Mouse (Mus musculus) midbrain, postnatal 0 days (tissue): ENCODE results near the gene Dgkh. TPM values are rescaled to one million over a fixed set of nuclear protein-coding genes. Genes with fewer than 3 reads are reported as not detected.

Experiments used
- ATAC-seq: fragments of 200-750 bp; cut with Nextera tagmentation; 2 replicates; pipeline ENCODE4 v1.8.0; 2017; ENCODE audit warnings: moderate number of reproducible peaks, mild to moderate bottlenecking, moderate TSS enrichment, moderate library complexity; ENCODE audit not compliant: low FRiP score
- DNase-seq: peaks from one replicate; pipeline ENCODE4 v3.0.0-alpha.2; 2015; ENCODE audit warnings: low spot score
- H3K27ac ChIP-seq: fragments of 300-500 bp; sonication (generic); 2 replicates; pipeline ENCODE4 v1.5.1; 2014; ENCODE audit warnings: low read depth, mild to moderate bottlenecking, low read length, mixed read lengths
- H3K27me3 ChIP-seq: fragments of 300-500 bp; sonication (generic); 2 replicates; pipeline ENCODE4 v1.6.1; 2014; ENCODE audit warnings: low read length, control low read depth, mixed read lengths; ENCODE audit not compliant: insufficient read depth
- H3K36me3 ChIP-seq: fragments of 300-500 bp; sonication (generic); 2 replicates; pipeline ENCODE4 v1.6.1; 2014; ENCODE audit warnings: low read length, control low read depth, mixed read lengths; ENCODE audit not compliant: insufficient read depth
- H3K4me1 ChIP-seq: fragments of 300-500 bp; sonication (generic); 2 replicates; pipeline ENCODE4 v1.6.1; 2014; ENCODE audit warnings: mild to moderate bottlenecking, control low read depth, antibody characterized with exemption, low read length, mixed read lengths; ENCODE audit not compliant: insufficient read depth
- H3K4me2 ChIP-seq: fragments of 300-500 bp; sonication (generic); 2 replicates; pipeline ENCODE4 v1.6.1; 2014; ENCODE audit warnings: low read depth, mild to moderate bottlenecking, low read length, mixed read lengths; ENCODE audit not compliant: poor library complexity, severe bottlenecking
- H3K4me3 ChIP-seq: fragments of 300-500 bp; sonication (generic); 2 replicates; pipeline ENCODE4 v1.5.1; 2014; ENCODE audit warnings: low read depth, mild to moderate bottlenecking, low read length, moderate library complexity
- H3K9ac ChIP-seq: fragments of 300-500 bp; sonication (generic); replicated peaks from 2 replicates; pipeline ENCODE4 v1.6.1; 2014; ENCODE audit warnings: mild to moderate bottlenecking, low read length, moderate library complexity, mixed read lengths; ENCODE audit not compliant: poor library complexity, severe bottlenecking
- H3K9me3 ChIP-seq: fragments of 300-500 bp; sonication (generic); 2 replicates; pipeline ENCODE4 v1.6.1; 2016; ENCODE audit warnings: low read length, control low read depth
- CTCF ChIP-seq: IDR thresholded peaks from 2 replicates; pipeline ENCODE4 v1.5.1; 2016; ENCODE audit warnings: antibody characterized with exemption, mild to moderate bottlenecking
- WGBS: fragments of 180-500 bp; shearing (Covaris S2); extraction: QIAGEN DNeasy Blood & Tissue Kit; methylation state at CpG from one replicate; pipeline ENCODE4 v1.1.7; 2014; 5-methylcytosine and 5-hydroxymethylcytosine counted together
- polyA plus RNA-seq: library from polyadenylated mRNA; unstranded; fragments of >200 nt; fragmentation: Nextera tagmentation; extraction: Ambion mirVana; gene quantifications from 2 replicates; pipeline ENCODE4 v1.2.1, GENCODE M21; 2015
- total RNA-seq: library from RNA; depleted of rRNA; stranded (reverse); fragments of >200 nt; gene quantifications from 2 replicates; pipeline ENCODE4 v1.2.3, GENCODE M21; 2014

Dgkh gene
- total and polyA plus RNA-seq, 2 experiments from 2014 or later = 2.8 to 15.3 TPM

DNA sequence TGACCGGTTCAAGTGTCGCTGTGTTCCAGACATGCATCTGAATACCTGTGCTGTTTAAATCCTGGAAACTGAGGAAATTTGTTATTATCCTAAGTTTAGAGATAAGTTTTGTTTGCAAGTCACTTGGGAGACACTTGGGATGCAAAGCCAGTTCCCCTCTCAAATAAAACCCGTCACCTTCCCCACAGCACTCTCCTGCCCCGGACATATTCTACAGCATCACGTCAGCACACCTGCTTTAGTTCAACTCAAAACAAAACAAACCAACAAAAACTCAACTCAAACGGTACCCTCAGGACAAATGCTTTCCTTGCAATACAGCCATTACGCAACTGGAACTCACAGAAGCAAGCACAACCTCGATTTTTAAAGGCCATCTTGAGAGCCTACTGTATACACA is 31.1 kb downstream of the Dgkh start:
- Histone ChIP-seq H3K27me3 (no peaks in the 10 kb centered on the region), H3K9me3 (no peaks in the 10 kb centered on the region), H3K4me3 (no peak overlapping the region), H3K27ac (no peak overlapping the region), H3K36me3 (no peaks in the 10 kb centered on the region), H3K9ac (no peak overlapping the region), H3K4me2 (no peak overlapping the region), H3K4me1 (no peaks in the 10 kb centered on the region)
- ATAC-seq (no peak), DNase-seq (no peak)
- 82% methylated on average over 8 of the region's 8 CpGs for WGBS
- TF ChIP-seq CTCF = no peak

DNA sequence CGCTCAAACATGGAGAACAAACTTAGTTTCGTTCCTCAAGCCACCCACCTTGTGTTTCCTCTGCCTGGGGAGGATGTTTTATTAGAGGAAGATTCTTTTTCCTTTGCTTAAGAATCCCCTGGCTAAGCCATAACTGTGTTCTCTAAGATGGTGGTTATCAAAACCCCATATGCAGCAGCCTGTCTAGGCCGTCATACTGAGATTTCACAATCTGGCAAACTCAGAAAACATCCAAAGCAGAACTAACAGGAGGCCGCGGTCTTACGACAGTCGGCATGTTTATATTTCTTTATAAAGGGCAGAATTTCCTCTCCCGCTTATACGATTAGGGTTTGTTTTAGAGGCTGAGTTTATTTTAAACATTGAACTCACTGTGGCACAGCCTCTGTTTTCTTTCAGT is 31.5 kb downstream of the Dgkh start:
- H3K9ac ChIP-seq = no peak overlapping the region
- H3K4me1 ChIP-seq = no peaks in the 10 kb centered on the region
- ATAC-seq = no peak
- H3K4me2 ChIP-seq = no peak overlapping the region
- no peak for TF ChIP-seq CTCF
- H3K4me3 ChIP-seq = no peak overlapping the region
- no peak overlapping the region for H3K27ac ChIP-seq
- no peaks in the 10 kb centered on the region for H3K9me3 ChIP-seq
- H3K27me3 ChIP-seq = no peaks in the 10 kb centered on the region
- no peak for DNase-seq
- H3K36me3 ChIP-seq = no peaks in the 10 kb centered on the region
- 83% methylated on average over 9 of the region's 9 CpGs for WGBS

DNA sequence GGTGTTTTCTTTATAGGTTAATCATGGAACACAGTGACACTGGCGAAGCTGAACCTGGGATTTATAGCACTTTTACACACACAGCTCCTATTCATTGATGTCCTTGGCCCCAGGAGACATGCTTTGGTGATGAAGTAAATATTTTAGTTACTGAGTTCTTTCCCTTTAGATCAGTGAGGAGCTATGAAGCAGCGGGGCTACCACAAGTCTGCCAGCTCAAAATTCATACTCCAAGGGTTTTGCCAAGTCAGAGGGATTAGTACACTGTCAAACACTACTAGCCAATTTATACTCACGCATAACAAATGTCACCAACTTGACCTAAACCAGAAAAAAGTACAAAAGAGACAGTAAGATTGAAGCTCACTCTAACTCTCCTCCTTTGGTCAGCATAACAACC is 32.9 kb downstream of the Dgkh start:
- 64% methylated on average over 3 of the region's 3 CpGs for WGBS
- no peak for DNase-seq

DNA sequence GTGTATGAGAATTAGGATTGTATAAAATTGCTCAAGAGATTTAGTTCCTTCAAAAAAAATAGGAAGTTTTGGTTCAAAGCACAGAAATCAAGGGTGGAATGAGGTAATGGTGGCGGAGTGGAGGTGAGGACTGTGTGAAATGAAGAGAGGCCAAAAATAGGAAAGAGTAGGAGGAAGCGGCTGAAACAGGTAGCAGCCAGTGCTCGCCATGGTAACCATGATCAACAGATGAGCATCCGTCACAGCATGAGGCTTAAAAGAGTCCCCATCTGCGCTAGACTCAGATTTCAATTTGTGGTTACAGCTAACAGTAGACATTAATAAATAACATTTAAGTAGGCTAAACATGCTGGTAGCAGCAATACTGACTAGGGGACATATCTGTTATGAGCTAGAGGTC is 33.4 kb downstream of the Dgkh start:
- Histone ChIP-seq H3K4me2 (no peak overlapping the region), H3K27me3 (no peaks in the 10 kb centered on the region), H3K36me3 (no peaks in the 10 kb centered on the region), H3K4me1 (no peaks in the 10 kb centered on the region), H3K9me3 (no peaks in the 10 kb centered on the region), H3K9ac (no peak overlapping the region), H3K27ac (no peak overlapping the region), H3K4me3 (no peak overlapping the region)
- DNase-seq (no peak), ATAC-seq (peak; percentile 60; the same call in 1 of the 2 replicates)
- 65% methylated on average over 5 of the region's 5 CpGs for WGBS
- no peak for TF ChIP-seq CTCF

More for the DNA sequence above, 32.9 kb downstream of the Dgkh start:
- Histone ChIP-seq H3K4me2 (no peak overlapping the region), H3K9me3 (no peaks in the 10 kb centered on the region), H3K27ac (no peak overlapping the region), H3K4me3 (no peak overlapping the region), H3K36me3 (no peaks in the 10 kb centered on the region), H3K9ac (no peak overlapping the region), H3K27me3 (no peaks in the 10 kb centered on the region), H3K4me1 (no peaks in the 10 kb centered on the region)
- no peak for ATAC-seq
- no peak for TF ChIP-seq CTCF

DNA sequence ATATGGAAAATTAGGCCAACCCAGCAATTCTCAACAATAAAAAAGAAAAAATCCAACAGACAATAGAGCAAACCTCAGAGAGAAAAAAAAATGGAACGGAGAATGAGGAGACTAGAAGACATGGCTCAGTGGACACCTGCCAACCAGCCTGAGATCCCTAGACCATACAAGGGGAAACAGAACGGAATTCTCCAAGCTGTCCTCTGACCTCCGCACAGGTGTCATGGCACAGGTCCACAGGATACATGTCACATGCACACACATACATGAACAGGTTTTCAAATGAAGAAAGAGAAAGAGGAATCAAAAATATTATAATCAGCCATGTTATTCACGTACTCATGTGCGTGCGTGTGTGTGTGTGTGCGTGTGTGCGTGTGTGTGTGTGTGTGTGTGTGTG is 38.5 kb downstream of the Dgkh start:
- TF ChIP-seq CTCF = no peak
- no peak overlapping the region for H3K27ac ChIP-seq
- H3K27me3 ChIP-seq = no peaks in the 10 kb centered on the region
- H3K36me3 ChIP-seq = no peaks in the 10 kb centered on the region
- H3K9me3 ChIP-seq = no peaks in the 10 kb centered on the region
- ATAC-seq (no peak), DNase-seq (no peak)
- no peak overlapping the region for H3K4me2 ChIP-seq
- H3K9ac ChIP-seq = no peak overlapping the region
- no peak overlapping the region for H3K4me3 ChIP-seq
- H3K4me1 ChIP-seq = no peaks in the 10 kb centered on the region
- 95% methylated on average over 8 of the region's 8 CpGs for WGBS

DNA sequence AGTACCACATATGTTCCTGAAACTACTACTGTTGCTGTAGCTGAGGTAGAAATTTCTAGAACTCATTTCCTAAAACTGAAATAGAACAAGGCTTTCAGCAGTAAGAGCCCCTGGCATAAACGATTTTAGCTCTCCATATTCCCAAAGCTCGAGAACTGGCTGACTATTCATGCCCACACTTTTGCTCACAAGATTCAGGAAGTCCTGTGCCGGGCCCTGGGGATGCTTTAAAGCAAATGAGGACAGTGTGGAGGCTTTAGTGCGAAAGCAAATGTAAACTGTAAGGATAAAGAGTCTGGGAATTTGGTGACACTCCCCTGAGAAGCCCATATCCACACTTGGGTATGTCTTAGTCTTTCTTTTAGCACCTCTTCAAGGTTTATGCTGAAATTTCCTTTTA is 40.0 kb downstream of the Dgkh start:
- no peak overlapping the region for H3K4me3 ChIP-seq
- ATAC-seq (no peak), DNase-seq (no peak)
- 60% methylated on average over 4 of the region's 4 CpGs for WGBS
- H3K27ac ChIP-seq = no peak overlapping the region
- no peaks in the 10 kb centered on the region for H3K9me3 ChIP-seq
- TF ChIP-seq CTCF = no peak
- H3K4me1 ChIP-seq = no peaks in the 10 kb centered on the region
- H3K9ac ChIP-seq = no peak overlapping the region
- H3K27me3 ChIP-seq = no peaks in the 10 kb centered on the region
- no peaks in the 10 kb centered on the region for H3K36me3 ChIP-seq
- H3K4me2 ChIP-seq = no peak overlapping the region
